Mouse (Mus musculus) stomach, adult 2 months (tissue): ENCODE data around the gene Rbm41. TPM values are rescaled to one million over a fixed set of nuclear protein-coding genes. Genes with fewer than 3 reads are reported as not detected.

Source experiments
- polyA plus RNA-seq: library from polyadenylated mRNA; depleted of rRNA; stranded (reverse); fragments of >200 nt; gene quantifications from 2 replicates; pipeline ENCODE4 v1.2.3, GENCODE M21; 2012; rRNA removed

The Rbm41 gene
- polyA plus RNA-seq = 0.18 TPM in 1 of 2 replicates, not detected in the other

DNA sequence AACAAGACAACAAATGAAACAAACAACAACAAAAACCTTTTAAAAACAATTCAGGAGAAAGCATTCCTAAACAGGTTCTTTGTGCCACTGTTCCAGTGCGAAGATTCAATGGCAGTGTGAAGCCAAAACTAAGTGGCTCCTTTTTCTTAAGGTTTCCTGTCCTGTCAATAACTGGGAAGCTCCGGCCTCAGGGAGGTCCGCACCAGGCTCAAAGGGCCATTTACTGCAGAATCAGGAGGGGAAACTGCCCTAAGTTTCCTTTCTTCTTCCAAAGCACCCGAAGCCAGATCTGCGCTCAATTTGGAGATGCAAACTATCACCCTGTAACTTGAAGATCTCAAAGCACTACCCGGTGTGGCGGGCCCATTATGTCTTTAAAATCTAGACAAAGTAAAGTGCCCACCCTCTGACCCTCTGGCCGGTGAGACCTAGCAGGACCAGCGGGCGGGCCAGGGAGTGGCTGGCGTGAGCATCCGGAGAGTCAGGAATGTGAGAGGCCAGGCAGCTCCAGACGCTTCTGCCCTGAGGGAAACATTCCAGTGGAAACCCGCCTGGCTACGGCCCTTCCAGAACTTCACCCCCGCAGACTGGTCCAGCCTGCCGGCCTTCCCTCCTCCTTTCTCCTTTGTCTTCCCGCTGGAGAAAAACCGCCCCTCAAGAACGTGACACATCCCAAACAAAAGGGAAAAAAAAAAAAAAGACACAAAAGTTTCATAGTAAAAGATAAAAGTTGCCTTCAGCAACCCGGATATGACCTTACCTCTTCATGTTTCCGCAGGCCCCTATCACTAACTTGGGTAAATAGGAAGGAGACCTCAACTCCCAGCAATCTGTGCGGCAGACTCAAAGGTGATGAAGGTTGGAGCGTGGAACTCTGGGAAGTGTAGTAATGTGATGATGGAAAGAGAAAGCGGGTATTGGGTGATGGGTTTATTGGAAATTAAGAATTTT, at the start of gene Rbm41:
TSS of gene Rbm41 (minus strand) at position 856 of the 951 bp plus-strand sequence.

DNA sequence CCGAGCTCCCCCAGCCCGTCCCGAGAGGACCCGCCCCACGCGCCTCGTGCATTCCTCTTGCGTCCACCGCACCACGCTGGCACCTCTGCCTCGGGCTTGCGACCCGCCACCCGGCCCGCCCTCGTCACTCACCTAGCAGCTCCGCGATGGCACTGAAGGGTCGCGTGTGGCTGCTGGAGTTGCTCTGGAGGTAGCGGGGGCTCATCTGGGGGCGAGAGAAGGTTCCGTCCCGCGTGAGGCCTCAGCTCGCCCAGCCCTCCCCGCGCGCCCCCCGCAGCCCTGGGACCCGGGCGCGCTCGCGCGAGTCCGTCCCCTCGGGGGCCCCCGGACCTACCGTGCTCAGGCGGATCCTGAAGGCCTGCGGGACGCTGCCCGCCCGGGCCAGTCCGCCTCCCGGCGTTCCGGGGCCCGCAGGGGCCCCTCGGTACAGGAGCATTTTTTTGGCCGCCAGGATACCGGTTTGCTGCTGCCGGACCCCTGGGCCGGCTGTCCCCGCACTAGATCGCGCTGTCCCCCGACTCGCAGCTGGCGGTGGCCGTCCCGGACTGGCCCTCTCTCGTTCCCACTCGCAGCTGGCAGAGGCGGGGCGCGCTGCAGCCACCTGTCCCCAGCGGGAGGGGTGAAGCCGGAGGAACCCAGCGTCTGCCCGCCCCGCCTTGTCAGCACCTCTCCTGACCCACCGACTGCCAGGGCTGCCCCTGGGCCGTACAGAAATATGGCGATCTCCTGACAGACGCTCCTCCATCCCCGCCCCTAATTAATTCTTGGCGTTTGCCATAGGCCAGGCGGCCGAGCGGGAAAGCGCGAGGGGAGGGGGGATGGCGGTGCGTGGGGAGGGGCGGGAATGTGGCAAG, 127.2 kb downstream of the Rbm41 start, which contains the start of gene Morc4:
TSS of gene Morc4 (minus strand) at position 740 of the 854 bp plus-strand sequence.

Other genes with a start within 250 kb of the Rbm41 start
- gene Ripply1, start 216.2 kb downstream of the Rbm41 start, polyA plus RNA-seq = not detected in 2 replicates
- gene Cldn2, start 197.8 kb downstream of the Rbm41 start, polyA plus RNA-seq = 2.3 and 3.6 TPM in 2 replicates
- gene Morc4, start 126.9 kb downstream of the Rbm41 start, polyA plus RNA-seq = 0.45 and 0.74 TPM in 2 replicates
- 0.57 TPM in 2 replicates for gene Nup62cl, start 64.1 kb upstream of the Rbm41 start, polyA plus RNA-seq
- gene Pih1h3b, start 64.3 kb upstream of the Rbm41 start, polyA plus RNA-seq = not detected in 2 replicates